Mouse (Mus musculus) brain, embryonic 14.5 days (tissue): ENCODE data around the gene Sgpl1.

Experiments
- CTCF ChIP-seq: fragments of 200-500 bp; IDR thresholded peaks from 2 replicates; pipeline ENCODE4 v1.5.1; 2012; ENCODE audit warnings: inconsistent platforms, mild to moderate bottlenecking, moderate library complexity, borderline replicate concordance; ENCODE audit not compliant: insufficient read depth, insufficient read length; ENCODE audit errors: extremely low read depth
- POLR2A ChIP-seq: fragments of 200-500 bp; IDR thresholded peaks from 2 replicates; pipeline ENCODE4 v1.6.1; 2012; ENCODE audit warnings: mild to moderate bottlenecking, inconsistent platforms, borderline replicate concordance; ENCODE audit not compliant: poor library complexity, insufficient read depth, insufficient read length, severe bottlenecking; ENCODE audit errors: extremely low read depth

DNA sequence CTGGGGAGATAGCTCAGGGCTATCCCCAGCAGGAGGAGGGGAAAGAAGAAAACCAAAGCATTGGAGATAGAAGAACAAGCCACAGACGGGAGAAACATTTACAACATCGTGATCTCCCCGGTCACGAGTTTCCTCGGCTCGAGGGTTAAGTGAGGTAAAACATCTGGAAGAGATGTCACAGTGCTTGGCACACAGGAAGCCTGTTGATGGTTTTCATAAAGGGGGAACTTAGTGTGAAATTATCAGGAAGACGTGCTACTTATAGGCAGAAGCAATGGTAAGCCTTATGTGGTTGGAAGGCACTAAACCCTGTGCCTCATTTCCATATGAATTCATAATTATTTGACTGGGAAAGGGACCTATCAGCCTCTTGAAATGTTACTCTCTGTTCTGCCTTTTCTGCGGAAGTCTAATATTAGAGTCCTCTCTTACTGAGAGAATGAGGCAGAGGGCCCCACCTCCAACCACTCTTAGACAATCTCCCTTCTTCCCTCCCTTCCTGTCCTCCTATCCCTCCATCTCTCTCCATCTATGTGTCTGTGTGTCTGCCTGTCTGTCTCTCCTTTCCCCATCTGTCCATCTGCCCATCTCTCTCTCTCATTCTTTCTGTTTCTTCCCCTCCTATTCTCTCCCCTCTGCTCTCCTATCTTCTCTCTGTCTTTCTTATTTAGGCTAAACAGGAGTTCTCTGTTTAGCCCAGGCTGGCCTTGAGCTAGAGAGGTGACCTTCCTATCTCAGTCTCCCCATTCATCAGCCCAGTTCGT, 20.0 kb upstream of the Sgpl1 start:
- no peak for TF ChIP-seq POLR2A
- TF ChIP-seq CTCF, result no peak
